Mouse (Mus musculus): ENCODE results near the gene Fam222a. TPM values are rescaled to one million over a fixed set of nuclear protein-coding genes. Genes with fewer than 3 reads are reported as not detected.

Gene Fam222a
- polyA plus RNA-seq, 1 experiment from 2014 or later: 7.1 TPM

DNA sequence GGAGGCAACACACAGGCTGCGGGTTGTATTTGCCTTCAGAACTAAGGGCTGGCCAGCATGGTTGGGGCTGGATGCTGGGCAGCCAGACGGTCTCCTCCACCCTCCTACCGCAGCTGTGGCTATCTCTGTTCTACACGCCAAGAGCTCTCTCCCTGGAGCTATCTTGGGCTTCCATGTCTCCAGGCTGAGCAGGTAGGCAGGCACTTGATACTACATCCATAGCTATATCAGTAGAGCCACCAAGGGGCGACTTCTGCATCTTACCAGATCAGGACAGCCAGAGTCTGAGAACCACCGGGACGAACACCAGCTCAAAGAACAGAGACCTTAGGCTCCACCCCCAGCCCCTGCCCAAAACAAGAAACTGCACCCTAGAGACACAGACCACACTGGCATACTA is 47.0 kb downstream of the Fam222a start:
- ATAC-seq (replicated peaks; ENCODE audit: low FRiP score, low TSS enrichment, low read depth) (no peak), DNase-seq (ENCODE audit: low spot score) (no peak)
- Histone ChIP-seq H3K9me3 (ENCODE audit: control insufficient read depth, low read length) (no peaks in the 10 kb centered on the region), H3K36me3 (ENCODE audit: control insufficient read depth, insufficient read depth, low read length) (peaks cover 10% of the 10 kb centered on the region; the same call in 1 of the 2 replicates), H3K4me2 (ENCODE audit: low read length) (no peak overlapping the region), H3K4me1 (replicated peaks; ENCODE audit: control insufficient read depth, insufficient read depth, low read length) (no peaks in the 10 kb centered on the region), H3K27ac (ENCODE audit: low read depth) (no peak overlapping the region), H3K9ac (ENCODE audit: low read length) (no peak overlapping the region), H3K4me3 (ENCODE audit: low read depth, low read length) (no peak overlapping the region), H3K27me3 (replicated peaks; ENCODE audit: control insufficient read depth, insufficient read depth, low read length) (no peaks in the 10 kb centered on the region)
- WGBS: 57% methylated on average over 7 of the region's 7 CpGs

DNA sequence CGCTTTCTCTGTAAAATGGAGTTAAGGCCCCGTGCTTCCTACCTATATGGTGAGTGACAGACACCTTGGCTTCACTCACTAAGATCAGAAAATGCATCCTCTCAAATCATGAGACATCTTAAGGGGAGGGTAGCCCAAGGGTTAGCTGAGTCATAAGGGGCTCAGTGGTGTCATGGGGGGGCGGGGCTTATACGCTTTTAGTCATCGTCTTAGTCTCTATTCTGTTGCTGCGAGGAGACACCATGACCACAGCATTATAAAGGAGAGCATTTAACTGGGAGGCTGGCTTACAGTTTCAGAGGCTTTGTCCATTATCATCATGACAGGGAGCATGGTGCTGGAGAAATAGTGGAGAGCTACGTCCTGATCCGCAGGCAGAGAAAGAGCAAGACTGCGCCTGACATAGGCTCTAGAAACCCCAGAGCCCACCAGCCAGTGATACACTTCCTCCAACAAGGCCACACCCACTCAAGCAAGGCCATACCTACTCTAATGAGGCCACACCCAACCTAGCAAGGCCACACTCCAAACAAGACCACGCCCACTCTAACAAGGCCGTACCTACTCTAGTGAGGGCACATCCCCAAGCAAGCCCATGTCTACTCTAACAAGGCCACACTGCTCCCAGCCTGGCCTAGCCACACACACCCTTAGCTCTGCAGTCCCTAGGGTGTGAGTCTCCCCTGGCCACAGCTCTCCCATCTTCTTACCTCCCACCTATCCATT is 48.7 kb downstream of the Fam222a start:
- ATAC-seq (replicated peaks; ENCODE audit: low FRiP score, low TSS enrichment, low read depth) (peak; percentile 59), DNase-seq (ENCODE audit: low spot score) (no peak)
- WGBS: 79% methylated on average over 11 of the region's 11 CpGs
- Histone ChIP-seq H3K27ac (ENCODE audit: low read depth) (no peak overlapping the region), H3K4me3 (ENCODE audit: low read depth, low read length) (no peak overlapping the region), H3K4me2 (ENCODE audit: low read length) (no peak overlapping the region), H3K36me3 (ENCODE audit: control insufficient read depth, insufficient read depth, low read length) (peaks cover 7% of the 10 kb centered on the region; the same call in 1 of the 2 replicates), H3K4me1 (replicated peaks; ENCODE audit: control insufficient read depth, insufficient read depth, low read length) (no peaks in the 10 kb centered on the region), H3K9ac (ENCODE audit: low read length) (no peak overlapping the region), H3K9me3 (ENCODE audit: control insufficient read depth, low read length) (no peaks in the 10 kb centered on the region), H3K27me3 (replicated peaks; ENCODE audit: control insufficient read depth, insufficient read depth, low read length) (no peaks in the 10 kb centered on the region)

DNA sequence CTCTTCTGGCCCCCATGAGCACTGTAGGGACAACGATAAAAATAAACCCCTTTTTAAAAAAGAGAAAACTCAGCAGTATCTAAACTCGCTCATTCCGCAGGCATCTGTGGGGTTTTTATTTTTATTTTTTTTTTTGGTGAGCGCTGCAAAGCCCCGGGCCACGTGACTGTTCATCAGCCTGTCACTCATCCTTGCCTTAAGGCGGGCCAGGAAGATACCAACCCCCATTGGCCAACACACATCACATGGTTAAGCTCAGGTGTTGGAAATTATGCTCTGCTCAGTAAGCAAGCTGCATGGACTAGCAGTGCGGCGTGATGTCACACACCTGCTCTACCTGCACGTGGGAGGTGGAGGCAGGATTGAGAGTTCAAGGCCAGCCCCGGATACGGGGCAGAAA is 50.0 kb downstream of the Fam222a start:
- ATAC-seq (replicated peaks; ENCODE audit: low FRiP score, low TSS enrichment, low read depth) (no peak), DNase-seq (ENCODE audit: low spot score) (no peak)
- no peaks in the 10 kb centered on the region for H3K9me3 ChIP-seq (ENCODE audit: control insufficient read depth, low read length)
- 0 out of 2 replicates have a peak, but pooled peaks cover under 1% of the 10 kb centered on the region for H3K36me3 ChIP-seq (ENCODE audit: control insufficient read depth, insufficient read depth, low read length)
- H3K27ac ChIP-seq (ENCODE audit: low read depth): no peak overlapping the region
- no peak overlapping the region for H3K9ac ChIP-seq (ENCODE audit: low read length)
- H3K4me3 ChIP-seq (ENCODE audit: low read depth, low read length): no peak overlapping the region
- no peaks in the 10 kb centered on the region for H3K27me3 ChIP-seq (replicated peaks; ENCODE audit: control insufficient read depth, insufficient read depth, low read length)
- H3K4me1 ChIP-seq (replicated peaks; ENCODE audit: control insufficient read depth, insufficient read depth, low read length): no peaks in the 10 kb centered on the region
- no peak overlapping the region for H3K4me2 ChIP-seq (ENCODE audit: low read length)
- WGBS: 76% methylated on average over 12 of the region's 12 CpGs

DNA sequence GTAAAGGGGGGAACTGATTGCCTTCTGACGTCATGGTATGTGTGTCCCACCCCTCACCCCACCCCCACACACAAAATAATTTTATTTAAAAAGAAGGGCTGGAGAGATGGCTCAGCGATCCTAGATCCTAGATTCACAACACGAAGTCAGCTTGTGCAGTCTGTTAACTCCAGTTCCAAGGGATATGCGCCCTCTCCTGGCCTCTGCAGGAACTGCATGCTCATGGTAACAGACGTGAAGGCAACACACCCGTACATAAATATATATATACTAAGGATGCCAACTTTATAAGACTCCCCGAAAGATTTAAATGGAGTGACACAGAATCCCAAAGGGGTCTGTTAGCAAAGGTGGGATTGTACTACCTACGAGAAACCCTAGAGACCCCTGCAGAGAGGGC is 51.0 kb downstream of the Fam222a start:
- Histone ChIP-seq H3K4me3 (ENCODE audit: low read depth, low read length) (no peak overlapping the region), H3K36me3 (ENCODE audit: control insufficient read depth, insufficient read depth, low read length) (no peaks in the 10 kb centered on the region), H3K9me3 (ENCODE audit: control insufficient read depth, low read length) (no peaks in the 10 kb centered on the region), H3K27me3 (replicated peaks; ENCODE audit: control insufficient read depth, insufficient read depth, low read length) (no peaks in the 10 kb centered on the region), H3K4me2 (ENCODE audit: low read length) (no peak overlapping the region), H3K9ac (ENCODE audit: low read length) (no peak overlapping the region), H3K4me1 (replicated peaks; ENCODE audit: control insufficient read depth, insufficient read depth, low read length) (no peaks in the 10 kb centered on the region), H3K27ac (ENCODE audit: low read depth) (no peak overlapping the region)
- WGBS: 31% methylated on average over 8 of the region's 8 CpGs
- ATAC-seq (replicated peaks; ENCODE audit: low FRiP score, low TSS enrichment, low read depth) (no peak), DNase-seq (ENCODE audit: low spot score) (peak; percentile 95)

DNA sequence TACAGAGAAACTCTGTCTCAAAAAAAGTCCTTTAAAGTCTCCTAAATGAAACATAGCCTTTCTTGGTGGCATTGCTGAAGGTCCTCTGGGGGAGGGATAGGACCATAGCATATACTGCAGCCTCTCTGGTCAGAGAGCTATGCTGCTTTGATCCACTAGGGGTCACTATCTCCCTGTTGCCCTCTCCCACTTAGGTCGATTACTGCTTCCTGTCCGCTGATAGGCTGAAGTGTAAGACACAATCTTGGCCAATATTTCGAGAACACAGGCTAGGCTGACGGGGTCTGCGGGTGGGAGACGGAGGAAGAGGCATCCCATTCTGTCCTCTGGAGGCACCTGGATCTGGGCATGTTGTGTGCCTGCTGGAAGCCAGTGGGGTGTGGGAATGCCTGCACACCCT is 52.5 kb downstream of the Fam222a start:
- no peak overlapping the region for H3K9ac ChIP-seq (ENCODE audit: low read length)
- no peaks in the 10 kb centered on the region for H3K4me1 ChIP-seq (replicated peaks; ENCODE audit: control insufficient read depth, insufficient read depth, low read length)
- no peaks in the 10 kb centered on the region for H3K36me3 ChIP-seq (ENCODE audit: control insufficient read depth, insufficient read depth, low read length)
- DNase-seq (ENCODE audit: low spot score) (no peak), ATAC-seq (replicated peaks; ENCODE audit: low FRiP score, low TSS enrichment, low read depth) (no peak)
- H3K9me3 ChIP-seq (ENCODE audit: control insufficient read depth, low read length): no peaks in the 10 kb centered on the region
- no peak overlapping the region for H3K27ac ChIP-seq (ENCODE audit: low read depth)
- H3K4me3 ChIP-seq (ENCODE audit: low read depth, low read length): no peak overlapping the region
- no peaks in the 10 kb centered on the region for H3K27me3 ChIP-seq (replicated peaks; ENCODE audit: control insufficient read depth, insufficient read depth, low read length)
- 49% methylated on average over 6 of the region's 6 CpGs for WGBS
- H3K4me2 ChIP-seq (ENCODE audit: low read length): no peak overlapping the region

DNA sequence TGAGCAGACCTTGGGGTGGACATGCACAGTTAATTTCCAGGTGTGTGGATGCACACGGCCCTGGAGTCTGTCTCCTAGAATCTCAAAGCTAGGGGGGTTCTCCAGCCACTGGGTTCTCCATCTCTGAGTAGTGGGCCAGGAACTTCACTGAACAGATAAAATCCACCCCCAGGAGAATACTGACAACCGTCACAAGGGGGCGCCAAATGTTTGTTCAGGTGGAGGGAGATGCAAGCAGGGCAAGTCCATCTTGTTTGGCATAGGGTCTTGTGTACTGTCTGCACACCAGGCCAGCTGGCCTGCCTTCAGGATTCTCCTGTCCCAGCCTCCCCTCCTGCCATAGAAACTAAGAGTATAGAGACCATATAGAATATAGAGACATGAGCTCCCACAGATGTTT is 57.8 kb downstream of the Fam222a start:
- H3K4me2 ChIP-seq (ENCODE audit: low read length): no peak overlapping the region
- peak; percentile 87 for DNase-seq (ENCODE audit: low spot score)
- no peaks in the 10 kb centered on the region for H3K4me1 ChIP-seq (replicated peaks; ENCODE audit: control insufficient read depth, insufficient read depth, low read length)
- no peaks in the 10 kb centered on the region for H3K9me3 ChIP-seq (ENCODE audit: control insufficient read depth, low read length)
- H3K4me3 ChIP-seq (ENCODE audit: low read depth, low read length): no peak overlapping the region
- H3K9ac ChIP-seq (ENCODE audit: low read length): no peak overlapping the region
- 21% methylated on average over 3 of the region's 3 CpGs for WGBS
- no peaks in the 10 kb centered on the region for H3K27me3 ChIP-seq (replicated peaks; ENCODE audit: control insufficient read depth, insufficient read depth, low read length)
- no peak for ATAC-seq (replicated peaks; ENCODE audit: low FRiP score, low TSS enrichment, low read depth)
- no peak overlapping the region for H3K27ac ChIP-seq (ENCODE audit: low read depth)
- no peaks in the 10 kb centered on the region for H3K36me3 ChIP-seq (ENCODE audit: control insufficient read depth, insufficient read depth, low read length)

DNA sequence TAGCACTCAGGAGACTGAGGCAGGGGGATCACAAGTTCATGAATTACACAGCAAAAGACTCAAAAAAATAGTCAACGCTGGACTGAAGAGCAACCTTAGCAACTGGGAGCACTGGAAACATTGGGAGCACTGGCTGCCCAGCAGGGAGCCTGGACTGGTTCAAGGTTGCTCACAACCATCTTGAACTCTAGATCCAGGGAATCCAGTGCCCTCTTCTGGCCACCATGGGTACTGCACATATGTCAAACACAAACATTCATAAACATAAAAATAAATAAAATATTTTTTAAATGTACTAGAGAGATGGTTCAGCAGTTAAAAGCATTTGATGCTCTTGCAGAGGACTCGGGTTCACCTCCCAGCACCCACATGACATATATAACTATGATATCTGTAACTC is 63.5 kb downstream of the Fam222a start:
- ATAC-seq (replicated peaks; ENCODE audit: low FRiP score, low TSS enrichment, low read depth) (no peak), DNase-seq (ENCODE audit: low spot score) (no peak)
- H3K4me3 ChIP-seq (ENCODE audit: low read depth, low read length): no peak overlapping the region
- no peak overlapping the region for H3K9ac ChIP-seq (ENCODE audit: low read length)
- no peaks in the 10 kb centered on the region for H3K9me3 ChIP-seq (ENCODE audit: control insufficient read depth, low read length)
- no peaks in the 10 kb centered on the region for H3K4me1 ChIP-seq (replicated peaks; ENCODE audit: control insufficient read depth, insufficient read depth, low read length)
- H3K27me3 ChIP-seq (replicated peaks; ENCODE audit: control insufficient read depth, insufficient read depth, low read length): no peaks in the 10 kb centered on the region
- 46% methylated on average over 2 of the region's 2 CpGs for WGBS
- H3K36me3 ChIP-seq (ENCODE audit: control insufficient read depth, insufficient read depth, low read length): no peaks in the 10 kb centered on the region
- no peak overlapping the region for H3K4me2 ChIP-seq (ENCODE audit: low read length)
- H3K27ac ChIP-seq (ENCODE audit: low read depth): no peak overlapping the region

DNA sequence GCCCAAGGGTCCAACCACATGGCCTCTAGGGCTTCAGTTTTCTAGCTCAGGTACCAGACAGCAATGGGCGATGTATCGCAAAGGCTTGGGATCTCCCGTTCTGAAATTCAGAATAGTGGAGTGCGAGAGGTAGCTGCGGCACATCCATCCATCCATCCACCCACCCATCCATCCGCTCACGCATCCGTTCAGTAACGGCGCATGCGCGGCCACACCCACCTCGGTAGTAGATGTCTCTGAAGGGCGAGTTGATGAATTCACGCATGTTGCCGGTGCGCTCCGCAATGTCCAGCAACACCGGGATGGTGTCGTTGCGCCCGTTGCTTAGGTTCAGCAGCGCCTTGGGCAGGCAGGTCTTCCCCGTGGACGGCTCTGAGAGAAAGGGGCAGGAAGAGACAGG is 68.3 kb downstream of the Fam222a start:
- Histone ChIP-seq H3K4me1 (replicated peaks; ENCODE audit: control insufficient read depth, insufficient read depth, low read length) (no peaks in the 10 kb centered on the region; the same call in 1 of the 2 replicates), H3K27ac (ENCODE audit: low read depth) (no peak overlapping the region), H3K4me3 (ENCODE audit: low read depth, low read length) (no peak overlapping the region), H3K9me3 (ENCODE audit: control insufficient read depth, low read length) (no peaks in the 10 kb centered on the region), H3K27me3 (replicated peaks; ENCODE audit: control insufficient read depth, insufficient read depth, low read length) (peaks cover 6% of the 10 kb centered on the region; the same call in 1 of the 2 replicates), H3K36me3 (ENCODE audit: control insufficient read depth, insufficient read depth, low read length) (no peaks in the 10 kb centered on the region), H3K4me2 (ENCODE audit: low read length) (no peak overlapping the region), H3K9ac (ENCODE audit: low read length) (no peak overlapping the region)
- no peak for ATAC-seq (replicated peaks; ENCODE audit: low FRiP score, low TSS enrichment, low read depth)
- DNase-seq (ENCODE audit: low spot score): no peak
- 77% methylated on average over 25 of the region's 25 CpGs for WGBS

Data from intestine, embryonic 14.5 days (tissue).